Mouse (Mus musculus) forebrain, postnatal 0 days (tissue): ENCODE measurements around the gene Snx17. TPM values are rescaled to one million over a fixed set of nuclear protein-coding genes. Genes with fewer than 3 reads are reported as not detected.

Source experiments
- ATAC-seq: fragments of 200-750 bp; cut with Nextera tagmentation; 2 replicates; pipeline ENCODE4 v1.8.0; 2017; ENCODE audit warnings: mild to moderate bottlenecking, moderate library complexity
- DNase-seq: peaks from one replicate; pipeline ENCODE4 v3.0.0-alpha.2; 2015
- H3K27ac ChIP-seq: fragments of 300-500 bp; sonication (generic); 2 replicates; pipeline ENCODE4 v1.5.1; 2014; ENCODE audit warnings: low read depth, mild to moderate bottlenecking, antibody characterized with exemption, low read length, moderate library complexity, mixed read lengths
- H3K27me3 ChIP-seq: fragments of 300-500 bp; sonication (generic); 2 replicates; pipeline ENCODE4 v1.6.1; 2014; ENCODE audit warnings: mild to moderate bottlenecking, low read length, mixed read lengths; ENCODE audit not compliant: insufficient read depth
- H3K36me3 ChIP-seq: fragments of 300-500 bp; sonication (generic); 2 replicates; pipeline ENCODE4 v1.6.1; 2014; ENCODE audit warnings: mild to moderate bottlenecking, moderate library complexity; ENCODE audit not compliant: insufficient read depth
- H3K4me1 ChIP-seq: fragments of 300-500 bp; sonication (generic); 2 replicates; pipeline ENCODE4 v1.6.1; 2014; ENCODE audit warnings: antibody characterized with exemption; ENCODE audit not compliant: insufficient read depth
- H3K4me2 ChIP-seq: fragments of 300-500 bp; sonication (generic); 2 replicates; pipeline ENCODE4 v1.6.1; 2014; ENCODE audit warnings: low read depth, mild to moderate bottlenecking, moderate library complexity
- H3K4me3 ChIP-seq: fragments of 300-500 bp; sonication (generic); 2 replicates; pipeline ENCODE4 v1.5.1; 2014; ENCODE audit warnings: low read depth, low read length, mixed read lengths
- H3K9ac ChIP-seq: fragments of 300-500 bp; sonication (generic); 2 replicates; pipeline ENCODE4 v1.6.1; 2014; ENCODE audit warnings: mild to moderate bottlenecking
- H3K9me3 ChIP-seq: fragments of 300-500 bp; sonication (generic); 2 replicates; pipeline ENCODE4 v1.6.1; 2016; ENCODE audit warnings: low read length
- CTCF ChIP-seq: sonication (generic); IDR thresholded peaks from 2 replicates; pipeline ENCODE4 v1.5.1; 2016; ENCODE audit warnings: antibody characterized with exemption, control low read depth, low read depth
- WGBS: fragments of 180-500 bp; shearing (Covaris S2); extraction: QIAGEN DNeasy Blood & Tissue Kit; methylation state at CpG from one replicate; pipeline ENCODE4 v1.1.7; 2014; 5-methylcytosine and 5-hydroxymethylcytosine counted together
- polyA plus RNA-seq: library from polyadenylated mRNA; unstranded; fragments of >200 nt; fragmentation: Nextera tagmentation; extraction: Ambion mirVana; gene quantifications from 2 replicates; pipeline ENCODE4 v1.2.1, GENCODE M21; 2015
- total RNA-seq: library from RNA; depleted of rRNA; stranded (reverse); fragments of >200 nt; gene quantifications from 2 replicates; pipeline ENCODE4 v1.2.3, GENCODE M21; 2014

Snx17 gene
- total and polyA plus RNA-seq, 2 experiments from 2014 or later, result 104 to 108 TPM

GRCm38 (mm10) chr5:31188223-31188840, 4.7 kb upstream of the Snx17 start:
- no peak for ATAC-seq
- 71% methylated on average over 4 of the region's 4 CpGs for WGBS

GRCm38 (mm10) chr5:31190201-31190600, 2.8 kb upstream of the Snx17 start:
- Histone ChIP-seq H3K9me3 (no peaks in the 10 kb centered on the region), H3K4me2 (no peak overlapping the region), H3K27ac (no peak overlapping the region), H3K4me3 (no peak overlapping the region), H3K4me1 (peaks cover 10% of the 10 kb centered on the region), H3K27me3 (no peaks in the 10 kb centered on the region), H3K9ac (no peak overlapping the region), H3K36me3 (peaks cover 47% of the 10 kb centered on the region)
- WGBS, result 92% methylated on average over 9 of the region's 9 CpGs
- TF ChIP-seq CTCF, result no peak
- DNase-seq (no peak), ATAC-seq (no peak)

More at GRCm38 (mm10) chr5:31188223-31188840, 4.7 kb upstream of the Snx17 start:
- Histone ChIP-seq H3K4me3 (no peak overlapping the region), H3K4me1 (peaks cover 6% of the 10 kb centered on the region), H3K9ac (no peak overlapping the region), H3K4me2 (no peak overlapping the region), H3K27me3 (no peaks in the 10 kb centered on the region), H3K9me3 (no peaks in the 10 kb centered on the region), H3K36me3 (peaks cover 40% of the 10 kb centered on the region), H3K27ac (no peak overlapping the region)
- no peak for DNase-seq
- peak; percentile 53 for TF ChIP-seq CTCF

- peak; percentile 50 for ATAC-seq
- TF ChIP-seq CTCF, result no peak
- Histone ChIP-seq H3K4me2 (peak overlapping the region; percentile 86), H3K4me3 (peak overlapping the region; percentile 86), H3K4me1 (peaks cover 10% of the 10 kb centered on the region), H3K9ac (peak overlapping the region; percentile 89), H3K27ac (peak overlapping the region; percentile 74), H3K9me3 (no peaks in the 10 kb centered on the region), H3K27me3 (no peaks in the 10 kb centered on the region), H3K36me3 (peaks cover 60% of the 10 kb centered on the region)
- DNase-seq, result no peak
- WGBS, result 15% methylated on average over 42 of the region's 42 CpGs
Observed at GRCm38 (mm10) chr5:31192045-31192938, 735 bp upstream of the Snx17 start.

GRCm38 (mm10) chr5:31193631-31194281, 729 bp downstream of the Snx17 start:
- DNase-seq, result no peak
- Histone ChIP-seq H3K9me3 (no peaks in the 10 kb centered on the region), H3K4me2 (peak overlapping the region; percentile 86), H3K4me1 (peaks cover 10% of the 10 kb centered on the region), H3K9ac (peak overlapping the region; percentile 89), H3K4me3 (peak overlapping the region; percentile 86), H3K36me3 (peaks cover 63% of the 10 kb centered on the region), H3K27me3 (no peaks in the 10 kb centered on the region), H3K27ac (peak overlapping the region; percentile 92)
- TF ChIP-seq CTCF, result no peak
- 14% methylated on average over 25 of the region's 25 CpGs for WGBS
- ATAC-seq, result no peak

- H3K9ac ChIP-seq, result no peak overlapping the region
- H3K36me3 ChIP-seq, result peaks cover 66% of the 10 kb centered on the region
- no peak overlapping the region for H3K4me3 ChIP-seq
- H3K9me3 ChIP-seq, result no peaks in the 10 kb centered on the region
- ATAC-seq (no peak), DNase-seq (no peak)
- H3K27ac ChIP-seq, result no peak overlapping the region
- TF ChIP-seq CTCF, result no peak
- peaks cover 10% of the 10 kb centered on the region for H3K4me1 ChIP-seq
- no peaks in the 10 kb centered on the region for H3K27me3 ChIP-seq
- no peak overlapping the region for H3K4me2 ChIP-seq
- 93% methylated on average over 16 of the region's 16 CpGs for WGBS
Observed at GRCm38 (mm10) chr5:31194486-31195485, 1.8 kb downstream of the Snx17 start.

- Histone ChIP-seq H3K27ac (no peak overlapping the region), H3K4me1 (peaks cover 10% of the 10 kb centered on the region), H3K27me3 (no peaks in the 10 kb centered on the region), H3K36me3 (peaks cover 66% of the 10 kb centered on the region), H3K9ac (no peak overlapping the region), H3K4me2 (no peak overlapping the region), H3K4me3 (no peak overlapping the region), H3K9me3 (peaks cover 4% of the 10 kb centered on the region; the same call in 1 of the 2 replicates)
- ATAC-seq (no peak), DNase-seq (no peak)
- TF ChIP-seq CTCF, result no peak
- 86% methylated on average over 4 of the region's 4 CpGs for WGBS
Observed at GRCm38 (mm10) chr5:31195671-31196070, 2.6 kb downstream of the Snx17 start.
